Mouse (Mus musculus): ENCODE results near the gene Tspan10. TPM values are rescaled to one million over a fixed set of nuclear protein-coding genes. Genes with fewer than 3 reads are reported as not detected.
A peak's percentile ranks its signal among the peaks of the same experiment; 100 is the strongest.

Gene Tspan10
- polyA plus RNA-seq, 1 experiment: 0.60 TPM

GRCm38 (mm10) chr11:120464365-120464764, 21.9 kb downstream of the Tspan10 start:
- peaks cover 13% of the 10 kb centered on the region for H3K36me3 ChIP-seq (ENCODE audit: control insufficient read depth, insufficient read depth, low read length)
- H3K4me1 ChIP-seq (ENCODE audit: control insufficient read depth, insufficient read depth, insufficient read length, low read length): peaks cover 14% of the 10 kb centered on the region
- TF ChIP-seq CTCF (IDR thresholded peaks at IDR 0.05; ENCODE audit: extremely low read depth, insufficient read length, insufficient replicate concordance, low read depth, low read length): no peak
- TF ChIP-seq POLR2A (IDR thresholded peaks at IDR 0.05; ENCODE audit: low read depth, low read length): no peak
- no peak overlapping the region for H3K4me3 ChIP-seq (ENCODE audit: low read depth, low read length)
- no peak overlapping the region for H3K27ac ChIP-seq (ENCODE audit: insufficient read depth, low read depth, low read length)
- H3K27me3 ChIP-seq (ENCODE audit: control insufficient read depth, insufficient read depth, low read length): no peaks in the 10 kb centered on the region
- WGBS: 86% methylated on average over 5 of the region's 5 CpGs

DNA sequence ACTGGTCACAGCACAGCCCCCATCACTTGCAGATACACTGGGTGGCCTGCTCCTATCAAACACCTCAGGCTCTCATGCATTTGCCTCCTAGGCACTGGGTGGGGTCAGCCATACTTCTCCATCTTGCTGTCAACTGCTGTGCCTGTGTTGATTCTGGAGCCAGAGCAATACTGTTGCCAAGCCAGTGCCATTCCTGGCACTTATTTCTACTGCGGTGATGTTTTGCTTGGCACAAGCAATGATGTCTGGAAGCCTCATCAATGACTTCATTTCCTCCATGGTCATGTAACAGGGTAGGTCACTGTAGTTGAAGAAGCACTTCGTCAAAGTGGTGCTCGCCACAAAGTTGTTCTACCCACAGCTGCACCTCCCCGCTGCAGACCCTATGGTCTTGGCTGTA, 23.1 kb downstream of the Tspan10 start:
- WGBS: 89% methylated on average over 4 of the region's 4 CpGs
- H3K27me3 ChIP-seq (ENCODE audit: control insufficient read depth, insufficient read depth, low read length): no peaks in the 10 kb centered on the region
- peaks cover 14% of the 10 kb centered on the region for H3K4me1 ChIP-seq (ENCODE audit: control insufficient read depth, insufficient read depth, insufficient read length, low read length)
- TF ChIP-seq POLR2A (IDR thresholded peaks at IDR 0.05; ENCODE audit: low read depth, low read length) (no peak), CTCF (IDR thresholded peaks at IDR 0.05; ENCODE audit: extremely low read depth, insufficient read length, insufficient replicate concordance, low read depth, low read length) (no peak)
- H3K4me3 ChIP-seq (ENCODE audit: low read depth, low read length): no peak overlapping the region
- no peak overlapping the region for H3K27ac ChIP-seq (ENCODE audit: insufficient read depth, low read depth, low read length)
- peaks cover 21% of the 10 kb centered on the region for H3K36me3 ChIP-seq (ENCODE audit: control insufficient read depth, insufficient read depth, low read length)

DNA sequence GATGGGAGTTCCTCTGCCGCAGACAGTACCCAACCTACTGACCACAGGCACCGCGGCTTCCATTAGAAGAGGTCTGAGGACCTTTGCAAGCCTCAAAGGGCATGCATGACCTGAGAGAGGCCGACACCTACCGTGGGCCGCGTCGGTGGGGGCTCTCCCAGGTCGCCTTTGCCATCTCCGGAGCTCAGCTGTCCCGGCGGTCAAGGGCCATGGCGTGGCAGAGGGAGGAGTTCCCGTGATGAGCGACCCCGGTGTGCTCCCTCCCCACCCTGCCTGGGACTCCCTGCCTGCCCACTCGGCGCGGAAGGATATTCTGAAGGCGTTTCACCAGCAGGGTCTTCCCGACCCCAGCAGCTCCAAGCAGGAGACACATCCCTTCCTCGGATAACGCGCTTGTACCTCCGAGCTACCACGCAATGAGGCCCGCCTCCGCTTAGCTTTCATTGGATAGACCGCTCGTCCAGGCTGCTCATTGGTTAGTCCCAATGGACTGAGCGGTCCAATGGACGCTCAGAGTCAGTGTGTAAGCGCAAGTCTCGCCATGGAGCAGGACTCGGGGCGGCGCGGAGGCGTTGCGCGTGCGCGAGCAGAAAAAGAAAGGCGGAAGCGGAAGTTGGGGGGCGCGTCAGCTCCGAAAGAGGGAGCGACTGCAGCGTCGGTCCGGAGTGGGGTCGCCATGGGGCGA, 24.7 kb downstream of the Tspan10 start, which contains the start of gene Arl16:
Gene Arl16 (minus strand): TSS at position 557 of the 685 bp plus-strand sequence.
- H3K27ac ChIP-seq (ENCODE audit: insufficient read depth, low read depth, low read length): peak within 1 kb of the TSS; percentile 26
- under 1% methylated on average over 54 of the region's 54 CpGs for WGBS
- TF ChIP-seq CTCF (IDR thresholded peaks at IDR 0.05; ENCODE audit: extremely low read depth, insufficient read length, insufficient replicate concordance, low read depth, low read length): no peak
- peak; percentile 74 for TF ChIP-seq POLR2A (IDR thresholded peaks at IDR 0.05; ENCODE audit: low read depth, low read length)
- H3K36me3 ChIP-seq (ENCODE audit: control insufficient read depth, insufficient read depth, low read length): peaks cover 29% of the 10 kb centered on the region
- H3K27me3 ChIP-seq (ENCODE audit: control insufficient read depth, insufficient read depth, low read length): no peaks in the 10 kb centered on the region
- peaks cover 14% of the 10 kb centered on the region for H3K4me1 ChIP-seq (ENCODE audit: control insufficient read depth, insufficient read depth, insufficient read length, low read length)
- H3K4me3 ChIP-seq (ENCODE audit: low read depth, low read length): peak within 1 kb of the TSS; percentile 90

DNA sequence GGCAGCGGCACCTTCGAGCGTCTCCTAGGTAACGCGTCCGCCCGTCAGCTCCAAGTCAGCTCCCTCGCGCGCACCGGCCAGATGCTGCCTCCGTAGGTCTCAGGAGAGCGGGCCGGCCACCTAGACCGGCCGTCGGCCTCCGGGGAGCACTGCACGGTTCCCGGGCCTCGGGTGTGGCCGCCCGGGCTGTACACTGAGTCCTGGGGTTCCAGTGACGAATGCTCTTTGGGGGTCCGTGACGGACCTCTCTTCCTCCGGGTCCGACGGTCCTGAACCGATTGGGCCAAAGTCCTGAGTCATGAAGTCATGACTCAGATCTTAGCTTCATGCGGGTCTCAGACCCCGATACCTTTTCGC, 25.3 kb downstream of the Tspan10 start:
- Histone ChIP-seq H3K27ac (ENCODE audit: insufficient read depth, low read depth, low read length) (peak overlapping the region; percentile 26), H3K4me1 (ENCODE audit: control insufficient read depth, insufficient read depth, insufficient read length, low read length) (peaks cover 14% of the 10 kb centered on the region), H3K4me3 (ENCODE audit: low read depth, low read length) (peak overlapping the region; percentile 90), H3K36me3 (ENCODE audit: control insufficient read depth, insufficient read depth, low read length) (peaks cover 29% of the 10 kb centered on the region), H3K27me3 (ENCODE audit: control insufficient read depth, insufficient read depth, low read length) (no peaks in the 10 kb centered on the region)
- TF ChIP-seq CTCF (IDR thresholded peaks at IDR 0.05; ENCODE audit: extremely low read depth, insufficient read length, insufficient replicate concordance, low read depth, low read length): no peak
- no peak; the same call in 1 of the 2 replicates for TF ChIP-seq POLR2A (IDR thresholded peaks at IDR 0.05; ENCODE audit: low read depth, low read length)
- WGBS: under 1% methylated on average over 33 of the region's 33 CpGs

GRCm38 (mm10) chr11:120472052-120472451, 29.6 kb downstream of the Tspan10 start:
- Histone ChIP-seq H3K27ac (ENCODE audit: insufficient read depth, low read depth, low read length) (no peak overlapping the region), H3K4me3 (ENCODE audit: low read depth, low read length) (no peak overlapping the region), H3K27me3 (ENCODE audit: control insufficient read depth, insufficient read depth, low read length) (no peaks in the 10 kb centered on the region), H3K36me3 (ENCODE audit: control insufficient read depth, insufficient read depth, low read length) (peaks cover 62% of the 10 kb centered on the region), H3K4me1 (ENCODE audit: control insufficient read depth, insufficient read depth, insufficient read length, low read length) (peaks cover 8% of the 10 kb centered on the region; the same call in 1 of the 2 replicates)
- TF ChIP-seq CTCF (IDR thresholded peaks at IDR 0.05; ENCODE audit: extremely low read depth, insufficient read length, insufficient replicate concordance, low read depth, low read length) (no peak), POLR2A (IDR thresholded peaks at IDR 0.05; ENCODE audit: low read depth, low read length) (no peak)
- 91% methylated on average over 6 of the region's 6 CpGs for WGBS

- no peak for TF ChIP-seq POLR2A (IDR thresholded peaks at IDR 0.05; ENCODE audit: low read depth, low read length)
- TF ChIP-seq CTCF (IDR thresholded peaks at IDR 0.05; ENCODE audit: extremely low read depth, insufficient read length, insufficient replicate concordance, low read depth, low read length): no peak
- Histone ChIP-seq H3K4me1 (ENCODE audit: control insufficient read depth, insufficient read depth, insufficient read length, low read length) (peaks cover 5% of the 10 kb centered on the region; the same call in 1 of the 2 replicates), H3K27ac (ENCODE audit: insufficient read depth, low read depth, low read length) (no peak overlapping the region), H3K36me3 (ENCODE audit: control insufficient read depth, insufficient read depth, low read length) (peaks cover 67% of the 10 kb centered on the region), H3K27me3 (ENCODE audit: control insufficient read depth, insufficient read depth, low read length) (no peaks in the 10 kb centered on the region), H3K4me3 (ENCODE audit: low read depth, low read length) (no peak overlapping the region)
- 87% methylated on average over 7 of the region's 7 CpGs for WGBS
Measured at GRCm38 (mm10) chr11:120483448-120483934, 41.0 kb downstream of the Tspan10 start.

DNA sequence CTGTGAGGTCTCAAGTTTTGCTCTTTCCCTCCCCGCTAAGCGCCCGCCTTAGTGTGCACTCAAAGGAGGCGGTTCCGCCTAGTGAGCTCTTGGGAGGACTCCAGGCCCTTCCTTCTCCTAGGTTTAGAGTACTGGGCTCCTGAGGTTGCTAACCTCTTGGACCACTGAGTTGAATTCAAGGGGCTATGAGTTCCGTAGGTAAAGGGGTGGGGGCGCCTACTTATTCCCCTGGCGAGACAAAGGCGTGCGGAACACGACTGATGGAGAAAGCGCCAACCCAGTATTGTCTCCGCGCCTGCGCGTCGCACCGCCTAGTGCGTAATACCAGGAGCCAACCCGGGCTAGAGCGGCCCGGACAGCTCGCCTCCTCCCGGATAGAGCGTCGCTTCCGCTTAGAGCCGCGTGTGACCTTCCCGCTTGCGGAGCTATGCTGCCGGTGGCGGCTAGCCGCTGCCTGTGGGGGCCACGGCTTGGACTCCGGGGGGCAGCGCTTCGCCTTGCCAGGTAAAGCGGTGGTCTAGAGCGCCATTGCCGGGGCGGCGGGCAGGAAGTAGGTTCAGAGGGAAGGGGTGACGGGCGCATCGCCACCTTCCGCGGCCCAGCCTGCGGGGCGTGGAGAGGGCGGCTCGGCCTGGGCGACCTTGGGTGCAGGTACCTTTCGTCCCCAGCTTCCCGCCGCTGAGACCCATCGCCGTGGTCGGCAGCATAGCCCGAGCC, 42.0 kb downstream of the Tspan10 start, which contains the start of gene Mrpl12:
Gene Mrpl12 (plus strand): TSS at position 349 of the 717 bp plus-strand sequence.
- Histone ChIP-seq H3K36me3 (ENCODE audit: control insufficient read depth, insufficient read depth, low read length) (peaks cover 61% of the 10 kb centered on the region), H3K4me1 (ENCODE audit: control insufficient read depth, insufficient read depth, insufficient read length, low read length) (peaks cover 8% of the 10 kb centered on the region; the same call in 1 of the 2 replicates), H3K27ac (ENCODE audit: insufficient read depth, low read depth, low read length) (peak within 1 kb of the TSS; percentile 23), H3K4me3 (ENCODE audit: low read depth, low read length) (peak within 1 kb of the TSS; percentile 88), H3K27me3 (ENCODE audit: control insufficient read depth, insufficient read depth, low read length) (no peaks in the 10 kb centered on the region)
- TF ChIP-seq CTCF (IDR thresholded peaks at IDR 0.05; ENCODE audit: extremely low read depth, insufficient read length, insufficient replicate concordance, low read depth, low read length) (0 out of 2 replicates have a peak, but pooled peaks have one; percentile 3), POLR2A (IDR thresholded peaks at IDR 0.05; ENCODE audit: low read depth, low read length) (peak; percentile 61)
- under 1% methylated on average over 60 of the region's 60 CpGs for WGBS

All from small intestine, adult 2 months (tissue).